Mouse (Mus musculus) layer of hippocampus, adult 11-12 months (tissue): ENCODE data around the gene Taf1b.
"Not testable (repeated sequence)": the region's sequence is repeated elsewhere in the genome, so short reads cannot be mapped to it uniquely, and the experiment has no call there.

ENCODE experiments used
- DNase-seq: peaks from one replicate; pipeline ENCODE4 v3.0.0; 2022; ENCODE audit warnings: low spot score

Taf1b gene

DNA sequence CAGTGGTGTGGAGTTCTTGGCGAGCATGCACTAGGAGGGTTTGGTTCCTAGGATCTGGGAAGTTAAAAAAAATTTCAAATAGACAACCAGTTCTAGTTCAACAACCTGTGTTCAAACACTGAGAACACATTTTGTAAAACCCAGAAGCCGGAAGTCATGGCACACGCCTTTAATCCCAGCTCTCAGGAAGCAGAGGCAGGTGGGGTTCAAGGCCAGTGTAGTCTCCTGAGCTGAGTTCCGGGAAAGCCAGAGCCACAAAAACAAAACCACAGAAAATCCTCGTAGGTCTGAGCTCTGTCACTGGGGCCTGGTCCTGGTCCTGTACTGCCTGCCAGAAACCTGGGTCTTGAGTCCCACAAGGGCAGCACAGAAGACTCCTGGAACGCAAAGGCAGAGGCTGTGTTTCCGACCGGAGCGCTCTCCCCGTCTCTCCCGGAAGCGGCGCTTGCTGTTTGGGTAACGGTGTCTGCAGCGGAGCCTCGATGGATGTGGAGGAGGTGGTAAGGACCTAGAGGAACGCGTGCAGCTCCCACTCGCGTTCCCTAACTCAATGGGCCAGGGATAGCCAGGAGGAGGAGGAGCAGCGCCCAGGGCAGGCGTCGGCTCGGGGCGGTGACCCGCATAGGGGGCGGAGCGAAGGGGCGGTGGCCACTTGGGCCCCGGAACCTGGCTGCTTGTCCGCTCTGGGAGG, at the start of gene Taf1b:
Gene Taf1b, plus strand, starts transcription at position 210 of the 691 bp plus-strand sequence.
- peak; percentile 78 for DNase-seq

DNA sequence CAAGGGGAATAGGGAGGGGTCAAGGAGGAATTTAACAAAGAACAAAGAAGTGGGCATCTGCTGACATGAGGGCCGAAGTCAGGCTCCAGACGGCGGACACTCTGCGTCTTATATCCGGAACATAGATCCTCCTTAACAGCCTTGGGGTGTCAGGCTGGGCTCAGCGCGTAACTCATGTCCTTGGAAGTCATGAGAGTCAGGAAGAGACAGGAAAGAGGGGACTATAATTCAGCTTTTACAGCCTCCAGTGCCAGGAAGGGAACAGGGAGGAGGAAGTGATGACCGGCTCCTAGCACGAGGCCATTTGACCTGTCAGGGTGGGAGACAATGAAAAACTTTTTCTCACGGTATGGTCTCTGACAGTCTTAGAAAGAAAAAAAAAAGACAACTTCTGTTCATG, 37.8 kb upstream of the Taf1b start:
- no peak for DNase-seq

DNA sequence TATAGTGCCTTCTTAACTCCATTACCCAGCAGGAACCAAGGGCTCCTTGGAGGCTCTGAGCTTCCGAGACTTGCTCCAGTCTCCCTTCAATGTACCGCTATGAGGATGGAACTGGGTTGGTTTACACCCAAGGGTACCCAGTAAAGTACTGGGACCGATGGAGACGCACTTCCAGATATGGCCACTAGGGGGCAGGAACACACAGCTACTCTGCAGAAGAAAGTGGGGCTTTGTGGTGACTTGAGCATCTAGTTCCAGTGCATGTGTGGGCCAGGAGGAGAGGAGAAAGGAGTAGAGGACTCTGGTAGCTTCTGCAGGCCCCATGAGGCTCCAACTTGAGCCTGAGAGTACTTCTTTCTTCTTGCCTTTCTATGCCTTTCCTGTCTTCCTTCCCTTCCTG, 36.0 kb upstream of the Taf1b start:
- peak; percentile 23 for DNase-seq

DNA sequence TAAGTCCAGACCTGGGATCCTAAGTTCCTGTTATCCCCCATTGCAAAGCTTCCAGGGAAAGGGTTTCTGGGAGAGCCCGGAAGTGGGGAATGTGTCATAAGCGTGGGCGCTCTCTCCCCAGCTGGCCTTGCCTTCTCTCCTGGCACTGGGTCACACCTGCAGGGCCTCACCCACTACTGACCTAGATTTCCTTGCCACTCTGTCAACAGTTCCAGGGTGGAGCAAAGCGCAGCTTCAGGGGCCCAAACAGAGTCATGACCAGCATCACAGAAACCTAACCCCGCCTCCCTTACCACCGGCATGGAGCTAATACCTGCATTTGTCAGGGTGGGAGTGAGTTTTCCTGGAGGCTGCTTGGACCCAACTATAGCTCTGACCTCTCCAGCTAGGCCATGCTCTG, 34.7 kb upstream of the Taf1b start:
- DNase-seq = not testable (repeated sequence)

DNA sequence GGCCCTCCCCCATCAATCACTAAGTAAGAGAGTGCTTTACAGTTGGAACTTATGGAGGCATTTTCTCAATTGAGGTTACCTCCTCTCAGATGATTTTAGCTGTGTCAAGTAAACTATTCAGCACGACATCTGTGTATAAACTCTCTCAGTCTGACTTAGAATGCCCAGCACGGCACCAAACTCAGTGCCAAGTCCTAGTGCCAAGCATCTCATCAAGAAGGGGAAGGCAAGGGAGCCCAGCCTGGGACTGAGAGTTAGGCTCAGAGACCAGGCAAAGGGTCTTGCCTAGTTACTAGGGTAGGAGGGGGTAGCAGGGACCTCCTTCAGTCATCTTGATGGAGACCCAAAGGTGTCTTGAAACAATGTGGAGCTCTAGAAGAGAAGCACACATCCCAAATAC, 29.2 kb upstream of the Taf1b start:
- no peak for DNase-seq

DNA sequence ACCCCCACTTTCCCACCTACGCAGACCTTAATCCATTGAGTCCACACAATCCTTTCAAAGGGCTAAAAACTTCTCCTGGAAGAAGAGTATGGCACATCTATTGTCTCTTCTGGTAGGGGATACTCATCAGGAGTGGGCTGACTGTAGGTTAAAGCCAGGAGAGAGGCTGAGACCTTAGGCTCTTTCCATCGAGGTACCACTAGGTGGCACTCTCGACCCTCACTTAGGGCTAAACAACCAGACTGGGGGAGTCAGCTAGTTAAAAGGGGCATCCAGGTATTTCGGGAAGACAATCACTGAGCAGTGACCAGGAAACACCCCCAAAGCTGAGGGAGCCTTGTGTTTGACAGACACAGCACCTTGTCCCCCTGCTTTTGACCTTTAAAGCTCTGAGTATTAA, 27.2 kb upstream of the Taf1b start:
- peak; percentile 35 for DNase-seq

DNA sequence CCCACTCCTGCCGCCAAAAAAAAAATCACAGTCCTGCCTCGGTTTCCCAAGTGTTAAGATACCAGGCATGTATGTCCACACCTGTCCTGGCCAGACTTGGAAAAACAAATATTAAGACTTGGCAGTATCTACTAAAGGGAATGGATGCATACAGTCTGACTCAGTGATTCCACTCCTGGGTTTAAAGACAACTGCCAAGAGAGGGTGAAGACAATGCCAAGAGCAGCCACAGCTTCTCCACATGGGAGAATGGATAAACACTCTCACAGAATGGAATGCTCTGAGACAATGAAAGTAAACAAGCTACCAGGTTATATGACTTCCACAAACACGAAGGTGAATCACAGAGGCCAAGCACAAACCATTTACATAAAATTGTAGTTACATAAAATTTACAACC, 24.9 kb upstream of the Taf1b start:
- no peak for DNase-seq

DNA sequence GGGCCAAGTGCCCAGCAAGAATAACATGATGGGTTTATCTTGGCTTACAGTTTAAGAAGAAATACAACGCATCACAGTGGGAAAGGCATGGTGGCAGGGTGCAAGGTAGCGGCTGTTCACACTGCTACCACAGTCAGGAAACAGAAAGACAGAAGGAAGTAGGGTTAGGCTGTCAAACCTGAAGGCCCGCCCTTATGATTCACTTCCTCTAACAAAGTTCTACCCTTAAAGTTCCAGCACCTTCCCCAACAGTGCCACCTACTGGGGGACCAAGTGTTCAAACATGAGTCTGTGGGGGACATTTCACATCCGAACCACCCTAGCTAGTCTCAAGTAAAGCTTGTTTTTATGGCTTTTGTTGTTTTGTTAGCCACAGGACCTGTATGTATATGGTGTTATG, 13.2 kb upstream of the Taf1b start:
- DNase-seq = no peak

DNA sequence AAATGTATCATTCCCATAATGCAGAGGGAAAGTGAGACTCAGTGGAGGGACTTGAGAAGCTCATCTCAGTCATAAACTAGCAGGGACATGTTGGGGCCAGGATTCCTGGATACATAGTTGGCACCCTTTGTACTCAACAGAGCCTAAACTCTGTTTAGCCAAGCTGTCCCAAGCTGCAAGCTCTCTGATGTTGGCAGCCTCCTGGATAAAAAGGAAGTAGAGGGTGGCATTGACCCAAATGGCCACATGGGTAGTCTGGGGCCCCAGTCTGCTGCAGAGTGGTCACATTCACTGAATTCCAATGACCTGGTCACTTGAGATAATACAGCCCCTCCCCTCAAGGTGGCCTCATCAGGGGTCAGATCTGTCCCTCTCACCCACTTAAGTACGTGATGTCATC, 11.3 kb upstream of the Taf1b start:
- DNase-seq = no peak

DNA sequence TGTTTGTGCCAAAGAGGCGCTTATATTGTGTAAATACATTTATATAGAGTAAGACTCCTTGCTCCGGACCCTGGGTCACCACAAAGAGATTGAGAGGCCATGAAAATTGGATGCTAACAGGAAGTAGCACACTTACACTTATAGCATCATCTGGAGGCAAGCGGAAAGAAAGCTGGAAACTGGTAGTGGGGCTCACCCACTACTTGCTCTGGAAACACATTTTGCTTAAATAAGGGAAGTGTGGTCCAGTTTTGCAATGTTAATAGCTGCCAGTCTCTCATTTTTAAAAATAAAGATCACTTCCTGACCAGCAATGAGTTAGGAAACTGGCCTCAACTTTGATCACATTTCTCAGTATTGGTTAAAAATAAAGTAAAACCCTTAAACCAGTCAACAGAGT, 5.7 kb upstream of the Taf1b start:
- not testable (repeated sequence) for DNase-seq

DNA sequence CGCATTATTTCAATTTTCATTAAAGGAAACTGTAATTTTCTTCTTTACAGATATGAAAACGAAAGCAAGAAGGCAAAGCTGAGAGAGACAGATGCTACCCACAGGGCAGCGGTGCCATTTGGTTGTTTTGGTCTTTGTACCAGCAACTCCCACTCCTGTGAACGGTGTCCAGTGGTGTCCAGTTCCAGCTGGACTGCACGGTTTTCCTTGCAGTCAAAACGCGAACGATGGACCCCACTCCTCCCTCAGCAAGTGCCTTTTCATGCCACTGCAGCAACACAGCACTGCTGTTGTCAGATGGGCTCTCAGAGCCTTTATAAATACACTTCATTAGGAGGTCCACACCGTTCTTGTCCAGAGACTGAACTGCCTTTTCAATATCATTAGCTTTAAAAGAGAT, 5.1 kb upstream of the Taf1b start:
- DNase-seq = no peak

DNA sequence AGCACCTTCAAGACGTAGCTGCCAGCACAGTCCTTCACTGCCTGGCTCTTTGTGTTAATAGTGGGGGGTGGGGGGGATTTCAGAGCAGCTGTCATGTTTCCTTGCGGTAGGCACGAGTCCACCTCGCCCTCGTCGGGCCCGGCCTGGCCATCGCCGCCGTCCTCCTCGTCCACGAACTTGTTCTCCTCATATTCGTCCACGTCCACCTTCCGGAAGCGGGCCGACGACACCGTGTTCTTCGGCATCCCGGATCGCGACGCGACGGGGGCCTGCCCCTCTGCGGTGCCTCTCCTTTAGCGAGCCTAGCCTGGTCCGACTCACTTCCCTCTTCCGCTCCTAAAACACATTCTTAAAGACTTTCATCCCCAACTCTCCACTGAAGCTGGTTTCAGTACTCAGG, 4.7 kb upstream of the Taf1b start:
- no peak for DNase-seq

DNA sequence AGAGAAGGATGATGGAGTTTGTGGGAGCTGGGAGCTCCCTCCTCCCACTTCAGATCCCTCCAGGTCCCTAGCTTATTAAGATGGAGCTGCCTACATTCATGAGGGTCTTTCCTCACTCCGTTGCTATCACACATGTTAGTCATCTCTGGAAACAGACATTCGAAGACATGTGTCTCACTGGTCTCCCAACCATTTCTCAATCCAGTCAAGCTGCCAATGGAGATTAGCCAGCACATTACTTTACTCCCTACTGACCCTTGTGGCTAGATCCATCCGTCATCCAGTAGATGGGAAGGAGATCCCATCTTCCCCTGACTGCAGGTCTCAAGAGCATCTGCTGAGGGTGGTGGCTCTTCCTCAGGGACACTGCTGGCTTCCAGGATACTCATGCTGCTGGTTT, 3.4 kb upstream of the Taf1b start:
- not testable (repeated sequence) for DNase-seq

DNA sequence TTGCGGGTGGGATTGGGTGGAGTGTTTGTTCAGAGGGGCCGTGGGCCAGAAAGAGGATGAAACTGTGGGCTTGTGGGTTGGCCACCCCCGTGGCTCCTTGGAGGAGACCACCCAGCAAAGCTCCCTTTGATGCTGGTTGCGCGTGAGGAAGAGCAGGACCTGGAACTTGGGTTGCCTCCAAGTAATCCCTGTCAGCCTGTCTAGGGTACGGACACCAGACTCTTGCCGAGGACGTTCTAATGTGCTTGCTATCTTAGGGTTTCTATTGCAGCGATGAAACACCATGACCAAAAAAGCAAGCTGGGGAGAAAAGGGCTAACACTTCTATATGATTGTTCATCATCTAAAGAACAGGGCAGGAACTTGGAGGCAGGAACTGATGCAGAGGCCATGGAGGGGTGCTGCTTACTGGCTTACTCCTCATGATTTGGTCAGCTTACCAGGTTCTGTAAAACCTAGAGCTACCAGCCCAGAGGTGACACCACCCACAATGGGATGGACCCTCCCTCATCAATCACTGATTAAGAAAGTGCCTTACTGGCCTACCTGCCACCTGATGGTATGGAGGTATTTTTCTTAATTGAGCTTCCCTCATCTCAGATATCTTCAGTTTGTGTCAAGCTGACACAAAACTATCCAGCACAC, 804 bp downstream of the Taf1b start:
- DNase-seq = not testable (repeated sequence)

DNA sequence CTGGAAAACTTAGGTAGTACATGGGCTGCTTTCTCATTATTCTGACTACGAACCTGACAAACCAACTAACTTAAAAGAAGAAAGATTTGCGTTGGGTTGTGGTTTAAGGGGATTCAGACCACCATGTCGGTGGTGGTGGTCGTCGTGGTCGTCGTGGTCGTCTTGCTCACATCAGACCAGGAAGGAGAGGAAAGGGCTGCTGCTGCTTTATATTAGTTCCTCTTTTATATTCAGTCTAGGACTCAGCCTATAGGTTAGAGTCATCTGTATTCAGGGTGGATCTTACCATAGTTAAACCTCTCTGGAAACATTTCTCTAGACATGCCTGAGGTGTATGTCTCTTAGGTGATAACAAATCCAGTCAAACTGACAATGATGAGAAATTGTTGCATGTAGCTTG, 19.0 kb downstream of the Taf1b start:
- no peak for DNase-seq

DNA sequence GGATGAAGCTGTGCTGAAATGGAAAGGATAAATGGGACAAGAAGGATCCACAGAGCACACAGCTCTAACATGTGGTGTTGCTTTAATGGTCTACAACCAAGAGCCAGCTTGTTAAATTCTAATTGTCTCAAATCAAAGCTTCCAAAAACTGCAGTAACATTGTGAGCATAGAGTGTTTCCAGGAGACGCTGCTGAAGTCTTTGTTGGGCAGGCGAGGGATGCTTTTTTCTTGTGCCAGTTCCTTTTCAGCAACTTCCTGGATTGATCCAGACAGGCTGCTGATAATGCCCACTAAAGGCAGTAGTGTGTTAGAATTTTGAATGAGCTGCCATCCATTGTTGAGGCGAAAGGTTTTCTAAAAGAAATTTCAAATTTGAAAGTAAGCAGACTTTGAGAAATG, 22.9 kb downstream of the Taf1b start:
- no peak for DNase-seq

DNA sequence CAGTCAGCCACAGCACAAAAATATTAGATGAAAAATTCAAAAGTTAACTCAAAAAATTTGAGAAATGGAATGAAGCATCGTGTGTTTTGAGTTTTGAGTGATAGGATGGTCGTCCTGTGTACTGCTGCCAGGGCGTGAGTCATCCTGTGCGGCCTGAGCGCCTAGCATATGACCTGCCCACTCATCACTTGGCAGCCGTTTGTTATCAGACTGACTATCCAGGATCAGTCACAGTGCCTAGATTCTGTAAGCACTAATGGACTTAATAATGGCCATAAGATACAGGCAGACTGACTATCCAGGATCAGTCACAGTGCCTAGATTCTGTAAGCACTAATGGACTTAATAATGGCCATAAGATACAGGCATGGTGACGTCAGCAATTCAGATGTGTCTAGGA, 26.9 kb downstream of the Taf1b start:
- peak; percentile 24 for DNase-seq

DNA sequence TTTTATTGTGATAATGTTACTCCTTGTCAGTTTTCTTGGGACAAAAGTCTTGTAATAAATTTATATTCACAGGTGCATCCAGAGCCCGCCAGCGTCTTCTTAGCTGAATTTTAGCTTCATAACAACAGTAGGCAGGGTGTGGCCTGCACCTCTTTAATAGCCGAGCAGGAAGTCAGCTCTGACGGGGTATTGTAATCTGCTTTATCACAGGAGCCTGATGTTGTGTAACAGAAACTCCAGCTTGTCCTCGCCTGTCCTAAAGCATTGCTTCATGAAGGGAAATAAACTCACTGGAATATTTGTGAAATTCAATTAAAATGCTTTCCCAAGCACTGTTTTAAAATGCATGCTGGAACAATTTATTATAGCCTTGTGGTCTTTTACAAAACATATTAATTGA, 38.2 kb downstream of the Taf1b start:
- no peak for DNase-seq

DNA sequence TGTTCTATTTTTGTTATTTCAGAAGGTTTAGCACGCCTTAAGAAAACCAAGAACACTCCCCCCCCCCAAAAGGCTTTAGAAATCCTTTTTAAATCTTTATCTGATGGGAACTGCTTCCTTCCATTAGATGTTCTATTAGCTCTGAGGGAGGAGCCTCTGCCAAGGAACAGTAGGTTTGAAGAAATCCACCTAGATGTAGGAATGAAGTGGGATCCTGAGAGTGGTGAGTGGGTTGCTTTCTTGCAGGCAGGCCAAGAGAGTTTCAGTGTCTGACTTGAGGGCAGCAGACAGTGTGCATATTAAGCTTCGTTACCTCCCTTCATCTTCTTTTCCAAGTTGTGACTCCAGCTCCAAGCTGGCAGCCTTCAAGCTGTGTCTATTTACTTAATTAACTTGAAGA, 39.0 kb downstream of the Taf1b start:
- no peak for DNase-seq

DNA sequence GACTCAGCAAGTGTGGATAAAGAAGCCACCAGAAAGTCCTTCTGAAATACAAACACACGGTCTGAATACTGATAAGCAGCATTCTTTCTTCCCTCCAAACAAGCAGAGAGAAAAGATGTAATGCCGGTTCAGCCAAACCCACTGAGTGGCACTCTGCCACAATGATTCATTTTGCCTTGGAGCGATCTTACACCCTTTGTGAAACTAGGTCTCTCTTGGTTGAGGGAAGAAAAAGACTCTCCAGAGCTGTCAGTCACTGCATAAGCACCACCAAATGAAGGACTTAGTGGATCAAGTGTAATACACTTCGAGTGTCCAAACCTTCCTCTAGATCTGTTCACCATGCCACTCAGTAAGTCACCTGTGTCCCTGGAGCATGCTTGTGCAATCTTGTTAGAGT, 39.8 kb downstream of the Taf1b start:
- DNase-seq = no peak

DNA sequence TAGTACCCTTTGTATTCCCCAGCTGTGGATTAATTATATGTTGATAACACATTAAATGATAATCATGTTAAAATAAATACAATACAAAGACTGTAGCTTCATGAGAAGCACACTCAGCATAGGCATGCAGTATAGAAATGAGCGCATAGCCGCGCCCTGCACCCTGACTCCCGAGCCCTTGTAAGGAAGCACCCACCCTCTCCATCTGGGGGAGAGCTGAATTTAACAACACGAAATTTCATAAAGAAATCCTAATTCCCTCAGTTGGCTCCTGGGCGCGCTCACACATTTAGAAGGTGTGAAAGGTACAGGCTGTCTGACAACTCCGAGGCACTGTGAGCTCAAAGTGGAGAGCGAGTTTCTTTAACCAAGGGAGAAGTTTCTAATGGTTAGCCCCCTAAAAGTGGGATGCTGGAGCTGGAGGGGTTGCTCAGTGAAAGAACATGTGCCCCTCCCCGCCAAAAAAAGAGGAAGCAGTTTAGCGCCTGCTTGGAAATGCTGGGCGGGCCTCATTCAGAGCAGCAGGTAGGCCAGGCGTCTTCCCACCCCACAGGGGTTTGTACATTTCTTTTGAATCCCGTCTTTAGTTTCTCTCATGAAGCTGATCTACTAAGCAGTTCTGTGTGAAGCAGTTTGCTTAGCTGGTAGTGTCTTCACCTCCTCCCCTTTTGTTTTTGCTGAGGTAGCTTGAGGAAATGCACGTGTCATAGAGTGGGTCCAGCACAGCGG, 43.4 kb downstream of the Taf1b start:
- DNase-seq = no peak

DNA sequence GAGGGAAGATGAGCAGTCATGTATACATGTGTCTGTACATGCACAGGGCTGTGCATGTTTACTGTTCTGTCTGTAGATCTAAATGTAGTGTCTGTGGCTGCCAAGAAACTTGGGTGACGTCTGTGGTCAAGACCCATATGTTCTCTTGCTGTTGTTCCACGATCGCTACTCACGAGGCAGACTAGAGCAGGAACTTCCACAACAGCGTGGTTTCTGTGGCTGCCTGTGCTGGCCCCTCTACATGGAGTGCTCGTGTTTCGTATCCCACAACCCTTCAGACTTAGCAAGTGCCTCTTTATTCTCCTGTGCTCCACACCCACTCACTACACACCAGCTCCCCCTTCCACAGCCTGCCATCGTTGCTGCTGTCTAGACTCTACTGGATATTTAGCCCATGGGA, 49.5 kb downstream of the Taf1b start:
- no peak for DNase-seq

DNA sequence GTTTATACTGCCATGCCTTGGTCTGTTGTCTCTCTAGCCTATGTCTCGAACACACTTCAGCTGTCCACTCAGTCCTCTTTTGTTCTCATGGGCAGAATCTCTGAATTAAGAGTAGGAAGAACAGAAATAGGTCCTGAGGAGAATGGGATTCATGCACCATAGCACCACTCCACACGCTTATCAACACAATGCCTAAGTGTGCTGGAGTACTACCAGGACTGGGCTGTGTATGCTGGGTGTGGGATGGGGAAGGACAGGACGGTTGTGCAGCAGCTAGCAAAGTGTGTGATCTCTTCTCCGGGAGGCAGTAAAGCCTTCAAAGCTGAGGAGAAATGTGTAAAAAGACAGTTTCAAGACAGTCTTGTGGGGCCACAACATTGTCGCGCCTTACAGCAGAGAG, 50.7 kb downstream of the Taf1b start:
- no peak for DNase-seq

DNA sequence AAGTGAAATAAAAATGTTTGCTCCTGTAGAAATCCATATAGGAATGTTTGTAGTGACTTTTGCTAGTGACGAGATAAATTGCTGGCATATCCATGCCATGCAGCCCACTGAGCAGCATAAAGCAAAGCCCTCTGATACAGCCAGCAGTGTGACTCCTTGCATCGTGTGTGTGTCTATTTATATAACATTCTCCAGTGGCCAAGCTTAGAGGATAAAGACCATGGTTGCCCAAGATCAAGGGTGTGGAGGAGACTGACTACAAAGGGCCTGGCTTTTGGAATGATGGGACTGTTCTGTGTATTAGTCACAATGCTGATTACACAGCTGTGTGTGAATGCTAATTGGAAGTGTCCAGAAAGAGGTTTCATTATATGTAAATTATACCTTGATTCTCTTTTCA, 54.4 kb downstream of the Taf1b start:
- DNase-seq = no peak
